Mouse (Mus musculus): ENCODE measurements around the gene Col23a1.

Col23a1 gene

GRCm38 (mm10) chr11:51289564-51290041 lies at the start of gene Col23a1:
Gene Col23a1, plus strand, starts transcription at chr11:51289920.
- peak; percentile 73 for DNase-seq (ENCODE audit: low read depth, low spot score)

- no peak for DNase-seq (ENCODE audit: low read depth, low spot score)
Measured at GRCm38 (mm10) chr11:51242897-51243296, 46.8 kb upstream of the Col23a1 start.

- DNase-seq (ENCODE audit: low read depth, low spot score) = no peak
Measured at GRCm38 (mm10) chr11:51257006-51257405, 32.7 kb upstream of the Col23a1 start.

- DNase-seq (ENCODE audit: low read depth, low spot score) = no peak
Measured at GRCm38 (mm10) chr11:51261680-51262219, 28.0 kb upstream of the Col23a1 start, which contains the start of gene Clk4. Gene Clk4, plus strand, starts transcription at chr11:51261730.

- DNase-seq (ENCODE audit: low read depth, low spot score) = peak; percentile 99
Measured at GRCm38 (mm10) chr11:51262342-51263285, 27.1 kb upstream of the Col23a1 start, which contains the start of gene BC049762. Gene BC049762, minus strand, starts transcription at chr11:51263046.

- peak; percentile 55 for DNase-seq (ENCODE audit: low read depth, low spot score)
Measured at GRCm38 (mm10) chr11:51263286-51263831, 26.4 kb upstream of the Col23a1 start.

GRCm38 (mm10) chr11:51264352-51264751 lies 25.4 kb upstream of the Col23a1 start:
- peak; percentile 65 for DNase-seq (ENCODE audit: low read depth, low spot score)

- peak; percentile 70 for DNase-seq (ENCODE audit: low read depth, low spot score)
Measured at GRCm38 (mm10) chr11:51265326-51265725, 24.4 kb upstream of the Col23a1 start.

GRCm38 (mm10) chr11:51274418-51274817 lies 15.3 kb upstream of the Col23a1 start:
- DNase-seq (ENCODE audit: low read depth, low spot score) = no peak

- no peak for DNase-seq (ENCODE audit: low read depth, low spot score)
Measured at GRCm38 (mm10) chr11:51290066-51290955, 591 bp downstream of the Col23a1 start.

GRCm38 (mm10) chr11:51293956-51294530 lies 4.3 kb downstream of the Col23a1 start:
- DNase-seq (ENCODE audit: low read depth, low spot score) = peak; percentile 53

- DNase-seq (ENCODE audit: low read depth, low spot score) = no peak
Measured at GRCm38 (mm10) chr11:51295742-51296141, 6.0 kb downstream of the Col23a1 start.

GRCm38 (mm10) chr11:51298691-51299090 lies 9.0 kb downstream of the Col23a1 start:
- DNase-seq (ENCODE audit: low read depth, low spot score) = no peak

- DNase-seq (ENCODE audit: low read depth, low spot score) = no peak
Measured at GRCm38 (mm10) chr11:51302396-51302795, 12.7 kb downstream of the Col23a1 start.

- DNase-seq (ENCODE audit: low read depth, low spot score) = peak; percentile 46
Measured at GRCm38 (mm10) chr11:51303981-51304553, 14.3 kb downstream of the Col23a1 start.

- DNase-seq (ENCODE audit: low read depth, low spot score) = no peak
Measured at GRCm38 (mm10) chr11:51308306-51308705, 18.6 kb downstream of the Col23a1 start.

GRCm38 (mm10) chr11:51311846-51312245 lies 22.1 kb downstream of the Col23a1 start:
- no peak for DNase-seq (ENCODE audit: low read depth, low spot score)

- no peak for DNase-seq (ENCODE audit: low read depth, low spot score)
Measured at GRCm38 (mm10) chr11:51315991-51316810, 26.5 kb downstream of the Col23a1 start.

GRCm38 (mm10) chr11:51320609-51321008 lies 30.9 kb downstream of the Col23a1 start:
- DNase-seq (ENCODE audit: low read depth, low spot score) = no peak

- DNase-seq (ENCODE audit: low read depth, low spot score) = peak; percentile 23
Measured at GRCm38 (mm10) chr11:51326908-51327307, 37.2 kb downstream of the Col23a1 start.

Measured in brain, adult 2 months (tissue).